Mouse (Mus musculus) erythroblast, embryonic 14.5 days (primary cell): Measurements from ENCODE around the gene Pdcd11.

Experiments
- GATA1 ChIP-seq: IDR thresholded peaks from 2 replicates; pipeline ENCODE4 v1.6.1; 2012; ENCODE audit warnings: low read length, inconsistent platforms, mixed read lengths
- TAL1 ChIP-seq: IDR thresholded peaks from 3 replicates; pipeline ENCODE4 v1.6.1; 2012; ENCODE audit warnings: low read length, inconsistent platforms, mixed read lengths

- TF ChIP-seq TAL1 (no peak), GATA1 (no peak)
Measured at GRCm38 (mm10) chr19:47065860-47066259, 24.7 kb upstream of the Pdcd11 start.
